Mouse (Mus musculus) embryonic facial prominence, embryonic 12.5 days (tissue): Measurements from ENCODE around the gene Tor1a. TPM values are rescaled to one million over a fixed set of nuclear protein-coding genes. Genes with fewer than 3 reads are reported as not detected.
A peak's percentile ranks its signal among the peaks of the same experiment; 100 is the strongest.

ENCODE experiments used
- ATAC-seq: fragments of 200-750 bp; cut with Nextera tagmentation; 2 replicates; pipeline ENCODE4 v1.8.0; 2017; ENCODE audit not compliant: insufficient number of reproducible peaks, insufficient read depth, low FRiP score, low TSS enrichment
- H3K27ac ChIP-seq: fragments of 300-500 bp; sonication (generic); 2 replicates; pipeline ENCODE4 v1.5.1; 2016; ENCODE audit warnings: mild to moderate bottlenecking
- H3K27me3 ChIP-seq: fragments of 300-500 bp; sonication (generic); 2 replicates; pipeline ENCODE4 v1.6.1; 2016; ENCODE audit warnings: mild to moderate bottlenecking, moderate library complexity
- H3K36me3 ChIP-seq: fragments of 300-500 bp; sonication (generic); 2 replicates; pipeline ENCODE4 v1.6.1; 2016; ENCODE audit warnings: mild to moderate bottlenecking
- H3K4me1 ChIP-seq: fragments of 300-500 bp; sonication (generic); 2 replicates; pipeline ENCODE4 v1.6.1; 2016
- H3K4me2 ChIP-seq: fragments of 300-500 bp; sonication (generic); replicated peaks from 2 replicates; pipeline ENCODE4 v1.6.1; 2016; ENCODE audit warnings: mild to moderate bottlenecking, moderate library complexity
- H3K4me3 ChIP-seq: fragments of 300-500 bp; sonication (generic); 2 replicates; pipeline ENCODE4 v1.5.1; 2016; ENCODE audit warnings: mild to moderate bottlenecking
- H3K9ac ChIP-seq: fragments of 300-500 bp; sonication (generic); 2 replicates; pipeline ENCODE4 v1.6.1; 2016; ENCODE audit warnings: mild to moderate bottlenecking, moderate library complexity
- H3K9me3 ChIP-seq: fragments of 300-500 bp; sonication (generic); 2 replicates; pipeline ENCODE4 v1.6.1; 2016; ENCODE audit warnings: mild to moderate bottlenecking, moderate library complexity
- WGBS: fragments of 180-500 bp; shearing (Covaris S2); methylation state at CpG from one replicate; pipeline ENCODE4 v1.1.7; 2016; 5-methylcytosine and 5-hydroxymethylcytosine counted together
- polyA plus RNA-seq: library from polyadenylated mRNA; unstranded; fragments of >200 nt; fragmentation: Nextera tagmentation; extraction: Ambion mirVana; gene quantifications from 2 replicates; pipeline ENCODE4 v1.2.1, GENCODE M21; 2016

Tor1a gene
- polyA plus RNA-seq, result 82.8 and 83.2 TPM in 2 replicates

GRCm38 (mm10) chr2:30967352-30968327, at the start of gene Tor1a:
Gene Tor1a, minus strand, starts transcription at chr2:30967933.
- Histone ChIP-seq H3K4me3 (peak within 1 kb of the TSS; percentile 95), H3K27me3 (no peaks in the 10 kb centered on the region), H3K4me1 (peaks cover 14% of the 10 kb centered on the region), H3K4me2 (peak within 1 kb of the TSS; percentile 75), H3K9ac (peak within 1 kb of the TSS; percentile 88), H3K36me3 (peaks cover 42% of the 10 kb centered on the region), H3K27ac (peak within 1 kb of the TSS; percentile 73), H3K9me3 (no peaks in the 10 kb centered on the region)
- peak; percentile 92 for ATAC-seq
- WGBS, result 2% methylated on average over 59 of the region's 59 CpGs

- Histone ChIP-seq H3K9ac (no peak overlapping the region), H3K36me3 (peaks cover 55% of the 10 kb centered on the region), H3K9me3 (no peaks in the 10 kb centered on the region), H3K27ac (no peak overlapping the region), H3K27me3 (no peaks in the 10 kb centered on the region), H3K4me3 (no peak overlapping the region), H3K4me1 (no peaks in the 10 kb centered on the region), H3K4me2 (no peak overlapping the region)
- 64% methylated on average over 14 of the region's 14 CpGs for WGBS
- no peak for ATAC-seq
Observed at GRCm38 (mm10) chr2:31013371-31014120, 45.8 kb upstream of the Tor1a start.

GRCm38 (mm10) chr2:31007208-31007607, 39.5 kb upstream of the Tor1a start:
- H3K4me3 ChIP-seq, result no peak overlapping the region
- H3K4me1 ChIP-seq, result no peaks in the 10 kb centered on the region
- no peak for ATAC-seq
- no peaks in the 10 kb centered on the region for H3K9me3 ChIP-seq
- H3K27ac ChIP-seq, result no peak overlapping the region
- H3K27me3 ChIP-seq, result no peaks in the 10 kb centered on the region
- no peak overlapping the region for H3K9ac ChIP-seq
- 82% methylated on average over 5 of the region's 5 CpGs for WGBS
- peaks cover 62% of the 10 kb centered on the region for H3K36me3 ChIP-seq
- no peak overlapping the region for H3K4me2 ChIP-seq

GRCm38 (mm10) chr2:31006434-31006833, 38.7 kb upstream of the Tor1a start:
- no peak overlapping the region for H3K9ac ChIP-seq
- H3K27ac ChIP-seq, result no peak overlapping the region
- no peak overlapping the region for H3K4me3 ChIP-seq
- H3K9me3 ChIP-seq, result no peaks in the 10 kb centered on the region
- no peaks in the 10 kb centered on the region for H3K27me3 ChIP-seq
- 85% methylated on average over 5 of the region's 5 CpGs for WGBS
- no peak for ATAC-seq
- no peaks in the 10 kb centered on the region for H3K4me1 ChIP-seq
- H3K4me2 ChIP-seq, result no peak overlapping the region
- peaks cover 60% of the 10 kb centered on the region for H3K36me3 ChIP-seq

GRCm38 (mm10) chr2:31005453-31005852, 37.7 kb upstream of the Tor1a start:
- Histone ChIP-seq H3K4me3 (no peak overlapping the region), H3K36me3 (peaks cover 50% of the 10 kb centered on the region), H3K27ac (no peak overlapping the region), H3K4me2 (no peak overlapping the region), H3K4me1 (no peaks in the 10 kb centered on the region), H3K9me3 (no peaks in the 10 kb centered on the region), H3K27me3 (no peaks in the 10 kb centered on the region), H3K9ac (no peak overlapping the region)
- ATAC-seq, result no peak
- WGBS, result 77% methylated on average over 2 of the region's 2 CpGs

- H3K9me3 ChIP-seq, result no peaks in the 10 kb centered on the region
- H3K27ac ChIP-seq, result no peak overlapping the region
- H3K27me3 ChIP-seq, result no peaks in the 10 kb centered on the region
- H3K4me2 ChIP-seq, result no peak overlapping the region
- no peak overlapping the region for H3K4me3 ChIP-seq
- 90% methylated on average over 10 of the region's 10 CpGs for WGBS
- no peak for ATAC-seq
- H3K4me1 ChIP-seq, result no peaks in the 10 kb centered on the region
- peaks cover 33% of the 10 kb centered on the region for H3K36me3 ChIP-seq
- no peak overlapping the region for H3K9ac ChIP-seq
Observed at GRCm38 (mm10) chr2:31002857-31003256, 35.1 kb upstream of the Tor1a start.

GRCm38 (mm10) chr2:30998443-30999260, 30.9 kb upstream of the Tor1a start:
- Histone ChIP-seq H3K4me3 (no peak overlapping the region), H3K4me1 (no peaks in the 10 kb centered on the region), H3K9ac (no peak overlapping the region), H3K27ac (no peak overlapping the region), H3K36me3 (peaks cover 17% of the 10 kb centered on the region; the same call in 1 of the 2 replicates), H3K4me2 (no peak overlapping the region), H3K27me3 (no peaks in the 10 kb centered on the region), H3K9me3 (no peaks in the 10 kb centered on the region)
- ATAC-seq, result no peak
- 72% methylated on average over 8 of the region's 8 CpGs for WGBS

- Histone ChIP-seq H3K4me1 (no peaks in the 10 kb centered on the region), H3K27ac (no peak overlapping the region), H3K9me3 (no peaks in the 10 kb centered on the region), H3K9ac (no peak overlapping the region), H3K4me3 (no peak overlapping the region), H3K36me3 (no peaks in the 10 kb centered on the region), H3K4me2 (no peak overlapping the region), H3K27me3 (no peaks in the 10 kb centered on the region)
- no peak for ATAC-seq
- WGBS, result 73% methylated on average over 11 of the region's 11 CpGs
Observed at GRCm38 (mm10) chr2:30995432-30995996, 27.8 kb upstream of the Tor1a start.

GRCm38 (mm10) chr2:30994853-30995252, 27.1 kb upstream of the Tor1a start:
- 93% methylated on average over 4 of the region's 4 CpGs for WGBS
- Histone ChIP-seq H3K36me3 (0 out of 2 replicates have a peak, but pooled peaks cover 2% of the 10 kb centered on the region), H3K9me3 (no peaks in the 10 kb centered on the region), H3K4me2 (no peak overlapping the region), H3K27me3 (no peaks in the 10 kb centered on the region), H3K4me1 (no peaks in the 10 kb centered on the region), H3K4me3 (no peak overlapping the region), H3K27ac (no peak overlapping the region), H3K9ac (no peak overlapping the region)
- no peak for ATAC-seq

GRCm38 (mm10) chr2:30990221-30990620, 22.5 kb upstream of the Tor1a start:
- Histone ChIP-seq H3K27me3 (no peaks in the 10 kb centered on the region), H3K27ac (no peak overlapping the region), H3K9me3 (no peaks in the 10 kb centered on the region), H3K9ac (no peak overlapping the region), H3K36me3 (0 out of 2 replicates have a peak, but pooled peaks cover 4% of the 10 kb centered on the region), H3K4me1 (no peaks in the 10 kb centered on the region), H3K4me2 (no peak overlapping the region), H3K4me3 (no peak overlapping the region)
- ATAC-seq, result no peak
- WGBS, result 86% methylated on average over 9 of the region's 9 CpGs
